Mouse (Mus musculus) neural tube, embryonic 13.5 days (tissue): ENCODE measurements around the gene Plg. TPM values are rescaled to one million over a fixed set of nuclear protein-coding genes. Genes with fewer than 3 reads are reported as not detected.
A peak's percentile ranks its signal among the peaks of the same experiment; 100 is the strongest.

ENCODE experiments used
- ATAC-seq: fragments of 200-750 bp; cut with Nextera tagmentation; 2 replicates; pipeline ENCODE4 v1.8.0; 2017; ENCODE audit warnings: low read depth, mild to moderate bottlenecking, moderate TSS enrichment, moderate library complexity
- H3K27ac ChIP-seq: fragments of 300-500 bp; sonication (generic); replicated peaks from 2 replicates; pipeline ENCODE4 v1.5.1; 2015; ENCODE audit warnings: moderate library complexity, mild to moderate bottlenecking, inconsistent platforms
- H3K27me3 ChIP-seq: fragments of 300-500 bp; sonication (generic); 2 replicates; pipeline ENCODE4 v1.6.1; 2015; ENCODE audit warnings: mild to moderate bottlenecking, inconsistent platforms
- H3K36me3 ChIP-seq: fragments of 300-500 bp; sonication (generic); 2 replicates; pipeline ENCODE4 v1.6.1; 2015; ENCODE audit warnings: mild to moderate bottlenecking, inconsistent platforms
- H3K4me1 ChIP-seq: fragments of 300-500 bp; sonication (generic); replicated peaks from 2 replicates; pipeline ENCODE4 v1.6.1; 2015; ENCODE audit warnings: inconsistent platforms
- H3K4me2 ChIP-seq: fragments of 300-500 bp; sonication (generic); 2 replicates; pipeline ENCODE4 v1.6.1; 2015; ENCODE audit warnings: inconsistent platforms, mild to moderate bottlenecking, moderate library complexity
- H3K4me3 ChIP-seq: fragments of 300-500 bp; sonication (generic); 2 replicates; pipeline ENCODE4 v1.5.1; 2015; ENCODE audit warnings: mild to moderate bottlenecking, inconsistent platforms
- H3K9ac ChIP-seq: fragments of 300-500 bp; sonication (generic); 2 replicates; pipeline ENCODE4 v1.6.1; 2015; ENCODE audit warnings: moderate library complexity, mild to moderate bottlenecking, inconsistent platforms
- H3K9me3 ChIP-seq: fragments of 300-500 bp; sonication (generic); 2 replicates; pipeline ENCODE4 v1.6.1; 2016; ENCODE audit warnings: inconsistent platforms
- WGBS: fragments of 180-500 bp; shearing (Covaris S2); methylation state at CpG from one replicate; pipeline ENCODE4 v1.1.7; 2015; 5-methylcytosine and 5-hydroxymethylcytosine counted together
- polyA plus RNA-seq: library from polyadenylated mRNA; unstranded; fragments of >200 nt; fragmentation: Nextera tagmentation; extraction: Ambion mirVana; gene quantifications from 2 replicates; pipeline ENCODE4 v1.2.1, GENCODE M21; 2015

The Plg gene
- polyA plus RNA-seq, 1 experiment from 2014 or later: 0.11 TPM

- no peak for ATAC-seq
- H3K9me3 ChIP-seq: no peaks in the 10 kb centered on the region
- no peaks in the 10 kb centered on the region for H3K36me3 ChIP-seq
- no peak overlapping the region for H3K9ac ChIP-seq
- no peak overlapping the region for H3K4me2 ChIP-seq
- H3K27ac ChIP-seq: no peak overlapping the region
- no peaks in the 10 kb centered on the region for H3K27me3 ChIP-seq
- WGBS: 94% methylated on average over 9 of the region's 9 CpGs
- no peaks in the 10 kb centered on the region for H3K4me1 ChIP-seq
- no peak overlapping the region for H3K4me3 ChIP-seq
Measured at GRCm38 (mm10) chr17:12396163-12396677, 17.8 kb downstream of the Plg start.

- Histone ChIP-seq H3K4me1 (no peaks in the 10 kb centered on the region), H3K4me3 (no peak overlapping the region), H3K9ac (no peak overlapping the region), H3K9me3 (no peaks in the 10 kb centered on the region), H3K36me3 (no peaks in the 10 kb centered on the region), H3K27me3 (no peaks in the 10 kb centered on the region), H3K4me2 (no peak overlapping the region), H3K27ac (no peak overlapping the region)
- ATAC-seq: no peak
- WGBS: 71% methylated on average over 7 of the region's 7 CpGs
Measured at GRCm38 (mm10) chr17:12403420-12403819, 25.0 kb downstream of the Plg start.

- Histone ChIP-seq H3K27ac (no peak overlapping the region), H3K4me2 (no peak overlapping the region), H3K9me3 (no peaks in the 10 kb centered on the region), H3K9ac (no peak overlapping the region), H3K27me3 (no peaks in the 10 kb centered on the region), H3K4me1 (no peaks in the 10 kb centered on the region; the same call in 1 of the 2 replicates), H3K4me3 (no peak overlapping the region), H3K36me3 (no peaks in the 10 kb centered on the region)
- no peak for ATAC-seq
- WGBS: 67% methylated on average over 11 of the region's 11 CpGs
Measured at GRCm38 (mm10) chr17:12409346-12409944, 31.0 kb downstream of the Plg start.

- Histone ChIP-seq H3K36me3 (no peaks in the 10 kb centered on the region), H3K9ac (no peak overlapping the region), H3K4me1 (peaks cover 10% of the 10 kb centered on the region), H3K27ac (no peak overlapping the region), H3K9me3 (no peaks in the 10 kb centered on the region), H3K4me3 (no peak overlapping the region), H3K4me2 (no peak overlapping the region), H3K27me3 (no peaks in the 10 kb centered on the region)
- WGBS: 65% methylated on average over 10 of the region's 10 CpGs
- no peak for ATAC-seq
Measured at GRCm38 (mm10) chr17:12412181-12412890, 33.9 kb downstream of the Plg start.

GRCm38 (mm10) chr17:12412891-12413237, 34.5 kb downstream of the Plg start:
- H3K4me3 ChIP-seq: no peak overlapping the region
- ATAC-seq: no peak

GRCm38 (mm10) chr17:12415031-12415735, 36.8 kb downstream of the Plg start:
- no peak overlapping the region for H3K4me3 ChIP-seq
- peaks cover 10% of the 10 kb centered on the region for H3K4me1 ChIP-seq

More at GRCm38 (mm10) chr17:12412891-12413237, 34.5 kb downstream of the Plg start:
- H3K9ac ChIP-seq: no peak overlapping the region
- WGBS: 72% methylated on average over 3 of the region's 3 CpGs
- no peaks in the 10 kb centered on the region for H3K36me3 ChIP-seq
- H3K9me3 ChIP-seq: no peaks in the 10 kb centered on the region
- peaks cover 10% of the 10 kb centered on the region for H3K4me1 ChIP-seq
- H3K27ac ChIP-seq: no peak overlapping the region
- no peaks in the 10 kb centered on the region for H3K27me3 ChIP-seq
- H3K4me2 ChIP-seq: no peak overlapping the region

GRCm38 (mm10) chr17:12415741-12416140, 37.3 kb downstream of the Plg start:
- H3K4me1 ChIP-seq: peaks cover 10% of the 10 kb centered on the region

More at GRCm38 (mm10) chr17:12415031-12415735, 36.8 kb downstream of the Plg start:
- WGBS: 64% methylated on average over 15 of the region's 15 CpGs
- Histone ChIP-seq H3K36me3 (no peaks in the 10 kb centered on the region), H3K9ac (no peak overlapping the region), H3K27me3 (no peaks in the 10 kb centered on the region), H3K9me3 (no peaks in the 10 kb centered on the region), H3K4me2 (no peak overlapping the region), H3K27ac (no peak overlapping the region)
- ATAC-seq: no peak

GRCm38 (mm10) chr17:12416250-12416895, 38.0 kb downstream of the Plg start:
- Histone ChIP-seq H3K4me2 (no peak overlapping the region), H3K4me1 (peaks cover 10% of the 10 kb centered on the region), H3K9ac (no peak overlapping the region), H3K27ac (no peak overlapping the region), H3K4me3 (no peak overlapping the region), H3K9me3 (no peaks in the 10 kb centered on the region), H3K36me3 (no peaks in the 10 kb centered on the region), H3K27me3 (no peaks in the 10 kb centered on the region)
- 49% methylated on average over 6 of the region's 6 CpGs for WGBS
- ATAC-seq: peak; percentile 57; the same call in 1 of the 2 replicates

More at GRCm38 (mm10) chr17:12415741-12416140, 37.3 kb downstream of the Plg start:
- H3K36me3 ChIP-seq: no peaks in the 10 kb centered on the region
- H3K4me2 ChIP-seq: no peak overlapping the region
- 72% methylated on average over 5 of the region's 5 CpGs for WGBS
- no peak for ATAC-seq
- no peak overlapping the region for H3K4me3 ChIP-seq
- no peaks in the 10 kb centered on the region for H3K9me3 ChIP-seq
- no peak overlapping the region for H3K27ac ChIP-seq
- no peak overlapping the region for H3K9ac ChIP-seq
- H3K27me3 ChIP-seq: no peaks in the 10 kb centered on the region

- Histone ChIP-seq H3K36me3 (no peaks in the 10 kb centered on the region), H3K27me3 (no peaks in the 10 kb centered on the region), H3K9ac (no peak overlapping the region), H3K9me3 (no peaks in the 10 kb centered on the region), H3K4me2 (no peak overlapping the region), H3K4me1 (peaks cover 10% of the 10 kb centered on the region), H3K27ac (no peak overlapping the region), H3K4me3 (no peak overlapping the region)
- ATAC-seq: no peak
- 75% methylated on average over 19 of the region's 19 CpGs for WGBS
Measured at GRCm38 (mm10) chr17:12419491-12420079, 41.2 kb downstream of the Plg start.

- no peak overlapping the region for H3K27ac ChIP-seq
- no peaks in the 10 kb centered on the region for H3K36me3 ChIP-seq
- H3K4me1 ChIP-seq: no peaks in the 10 kb centered on the region
- H3K9me3 ChIP-seq: no peaks in the 10 kb centered on the region
- 64% methylated on average over 16 of the region's 16 CpGs for WGBS
- H3K9ac ChIP-seq: no peak overlapping the region
- no peak for ATAC-seq
- H3K4me2 ChIP-seq: no peak overlapping the region
- 0 out of 2 replicates have a peak, but pooled peaks cover 5% of the 10 kb centered on the region for H3K27me3 ChIP-seq
- H3K4me3 ChIP-seq: no peak overlapping the region
Measured at GRCm38 (mm10) chr17:12420886-12421574, 42.6 kb downstream of the Plg start.

- H3K36me3 ChIP-seq: no peaks in the 10 kb centered on the region
- no peaks in the 10 kb centered on the region for H3K4me1 ChIP-seq
- no peak overlapping the region for H3K27ac ChIP-seq
- H3K4me2 ChIP-seq: no peak overlapping the region
- no peak overlapping the region for H3K4me3 ChIP-seq
- 0 out of 2 replicates have a peak, but pooled peaks cover 5% of the 10 kb centered on the region for H3K27me3 ChIP-seq
- H3K9me3 ChIP-seq: no peaks in the 10 kb centered on the region
- 83% methylated on average over 1 of the region's 1 CpGs for WGBS
- no peak overlapping the region for H3K9ac ChIP-seq
- no peak for ATAC-seq
Measured at GRCm38 (mm10) chr17:12422143-12422542, 43.7 kb downstream of the Plg start.
